Mouse (Mus musculus) left cerebral cortex, adult 9 months (tissue): ENCODE results near the gene Slc2a4.
A peak's percentile ranks its signal among the peaks of the same experiment; 100 is the strongest.
"Not testable (repeated sequence)": the region's sequence is repeated elsewhere in the genome, so short reads cannot be mapped to it uniquely, and the experiment has no call there.

Experiments
- DNase-seq, 2 experiments: peaks; one replicate each; pipeline ENCODE4 v3.0.0; 2022; ENCODE audit warnings: low spot score in 2 of 2

Slc2a4 gene

GRCm38 (mm10) chr11:69939731-69940130, 8.3 kb downstream of the Slc2a4 start:
- DNase-seq = no peak

- no peak for DNase-seq
Observed at GRCm38 (mm10) chr11:69939181-69939580, 8.8 kb downstream of the Slc2a4 start.

GRCm38 (mm10) chr11:69938401-69938979, 9.5 kb downstream of the Slc2a4 start:
- no peak for DNase-seq

- no peak for DNase-seq
Observed at GRCm38 (mm10) chr11:69937834-69938233, 10.2 kb downstream of the Slc2a4 start.

GRCm38 (mm10) chr11:69937385-69937784, 10.6 kb downstream of the Slc2a4 start:
- no peak for DNase-seq

- DNase-seq = no peak
Observed at GRCm38 (mm10) chr11:69936714-69937347, 11.2 kb downstream of the Slc2a4 start.

- DNase-seq = no peak
Observed at GRCm38 (mm10) chr11:69936156-69936555, 11.8 kb downstream of the Slc2a4 start.

DNA sequence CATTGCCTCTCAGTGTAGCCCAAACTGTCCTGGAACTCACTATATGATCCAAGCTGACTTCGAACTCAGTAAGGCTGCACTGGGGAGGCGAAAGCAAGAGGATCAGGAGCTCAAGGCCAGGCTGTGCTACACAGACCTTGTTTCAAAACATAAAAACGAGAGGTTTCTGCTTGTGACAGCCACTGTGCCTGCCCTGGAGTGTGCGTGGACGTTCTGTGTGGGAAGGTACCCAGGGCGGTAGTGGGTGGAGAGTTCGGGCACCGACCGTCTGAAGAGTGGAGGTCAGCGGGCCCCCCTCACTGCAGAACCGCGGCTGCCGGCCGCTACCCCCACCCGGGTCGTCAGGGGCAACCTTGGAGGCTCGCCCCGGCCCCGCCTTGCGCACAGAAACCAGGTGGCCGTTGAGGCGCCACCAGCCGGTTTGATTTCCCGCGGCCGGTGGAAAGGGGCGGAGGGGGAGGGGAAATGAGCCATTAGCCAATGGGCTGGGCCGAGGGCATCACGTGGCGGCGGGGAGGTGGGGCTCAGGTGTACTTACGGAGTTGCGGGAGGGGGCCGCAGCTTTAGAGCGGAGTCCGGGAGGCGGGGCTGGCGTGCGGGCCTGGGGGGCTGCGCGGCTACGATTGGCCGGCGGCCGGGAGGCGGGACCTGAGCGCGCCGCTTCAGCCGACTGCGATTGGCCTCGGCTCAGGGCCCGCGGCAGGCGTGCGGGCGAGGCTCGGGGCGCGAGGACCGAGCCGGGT, 12.7 kb downstream of the Slc2a4 start, which contains the start of gene Ybx2:
Ybx2 (plus strand) TSS at position 660 of the 743 bp plus-strand sequence.
- DNase-seq = peak; percentile 69 to 87

DNA sequence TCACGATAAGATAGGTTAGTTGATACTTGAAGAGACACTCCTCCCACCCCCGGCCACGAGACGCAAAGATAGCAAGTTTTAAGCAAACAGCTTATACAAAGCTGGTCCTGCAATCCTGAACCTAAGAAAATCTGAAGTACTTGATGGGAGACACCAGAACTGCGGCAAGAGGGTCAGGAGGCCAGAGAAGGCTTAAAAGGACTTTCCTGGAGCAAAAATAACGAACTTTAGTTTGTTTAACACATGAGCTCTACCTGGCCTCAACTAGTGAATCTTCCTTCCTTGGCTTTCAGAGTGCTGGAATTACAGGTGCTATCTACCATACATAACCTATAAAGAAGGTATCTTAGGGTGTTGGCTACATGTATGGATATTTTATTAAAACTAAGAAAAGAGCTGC, 13.3 kb downstream of the Slc2a4 start:
- DNase-seq = no peak

DNA sequence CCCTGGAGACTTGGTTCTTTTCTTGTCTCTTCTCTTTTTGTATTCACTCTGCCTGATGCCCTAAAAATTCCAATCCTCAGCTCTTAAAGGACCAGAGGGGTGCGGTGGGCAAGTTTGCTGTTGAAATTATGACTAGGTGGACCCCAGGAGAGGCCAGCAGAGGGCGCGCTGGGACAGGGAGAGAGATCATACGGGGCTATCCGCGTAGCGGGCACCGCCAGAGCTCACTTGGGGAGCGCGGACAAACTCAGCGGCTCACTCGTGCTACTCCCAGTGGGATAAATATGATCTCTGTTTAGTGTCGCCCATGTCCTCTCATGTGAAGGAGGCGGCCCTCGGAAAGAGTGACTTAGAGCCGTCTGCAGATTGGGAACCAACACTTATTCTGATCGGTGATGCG, 13.8 kb downstream of the Slc2a4 start:
- DNase-seq = peak in 1 of 2 experiments; percentile 91

- no peak for DNase-seq
Observed at GRCm38 (mm10) chr11:69933066-69933465, 14.9 kb downstream of the Slc2a4 start.

DNA sequence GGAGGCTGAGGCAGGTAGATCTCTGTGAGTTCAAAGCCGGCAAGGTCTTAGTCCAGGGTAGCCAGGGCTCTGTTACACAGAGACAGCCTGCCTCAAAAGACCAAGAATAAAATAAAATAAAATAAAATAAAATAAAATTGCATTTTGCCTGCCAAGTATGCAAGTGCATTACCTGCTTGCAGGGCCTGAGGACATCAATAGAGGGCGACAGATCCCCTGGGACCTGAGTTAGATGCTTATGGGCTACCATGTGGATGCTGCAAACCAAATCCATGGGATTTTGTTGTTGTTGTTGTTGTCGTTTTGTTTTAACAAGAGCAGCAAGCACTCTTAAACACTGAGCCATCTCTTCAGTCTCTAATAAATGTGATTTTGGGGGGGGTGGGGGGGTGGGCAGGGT, 15.7 kb downstream of the Slc2a4 start:
- DNase-seq = no peak

- no peak for DNase-seq
Observed at GRCm38 (mm10) chr11:69931769-69932168, 16.2 kb downstream of the Slc2a4 start.

DNA sequence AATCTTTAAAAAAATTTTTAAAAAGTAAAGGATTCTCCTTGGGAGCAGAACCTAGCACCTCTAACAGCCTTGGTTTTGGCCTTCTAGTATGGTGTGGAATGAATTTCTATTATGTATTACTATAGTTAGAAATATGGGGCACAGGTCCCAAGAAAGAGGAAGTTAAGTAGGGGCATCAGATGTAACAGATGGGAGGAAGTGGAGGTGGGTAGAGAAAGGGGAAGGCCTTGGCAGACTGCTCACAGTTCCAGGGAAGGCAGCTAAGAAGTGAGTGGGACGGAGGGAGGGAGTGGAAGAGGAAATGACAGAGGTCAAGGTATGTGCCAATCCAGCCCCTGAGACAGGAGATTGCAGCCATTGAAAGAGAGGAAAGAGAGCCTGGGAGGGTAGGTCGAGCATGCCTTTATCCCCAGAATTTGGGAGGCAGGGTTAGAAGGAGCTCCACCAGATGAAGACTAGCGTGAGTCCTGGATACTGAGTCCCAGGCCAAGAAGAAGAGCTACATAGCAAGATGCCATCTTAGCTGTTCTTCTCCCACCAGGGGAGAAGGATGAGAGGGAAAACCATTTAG, 16.9 kb downstream of the Slc2a4 start:
- DNase-seq = no peak

GRCm38 (mm10) chr11:69930176-69930575, 17.8 kb downstream of the Slc2a4 start:
- not testable (repeated sequence) for DNase-seq

- DNase-seq = no peak
Observed at GRCm38 (mm10) chr11:69929712-69930111, 18.3 kb downstream of the Slc2a4 start.

GRCm38 (mm10) chr11:69927501-69927900, 20.5 kb downstream of the Slc2a4 start:
- no peak for DNase-seq

- no peak for DNase-seq
Observed at GRCm38 (mm10) chr11:69922796-69923195, 25.2 kb downstream of the Slc2a4 start.

DNA sequence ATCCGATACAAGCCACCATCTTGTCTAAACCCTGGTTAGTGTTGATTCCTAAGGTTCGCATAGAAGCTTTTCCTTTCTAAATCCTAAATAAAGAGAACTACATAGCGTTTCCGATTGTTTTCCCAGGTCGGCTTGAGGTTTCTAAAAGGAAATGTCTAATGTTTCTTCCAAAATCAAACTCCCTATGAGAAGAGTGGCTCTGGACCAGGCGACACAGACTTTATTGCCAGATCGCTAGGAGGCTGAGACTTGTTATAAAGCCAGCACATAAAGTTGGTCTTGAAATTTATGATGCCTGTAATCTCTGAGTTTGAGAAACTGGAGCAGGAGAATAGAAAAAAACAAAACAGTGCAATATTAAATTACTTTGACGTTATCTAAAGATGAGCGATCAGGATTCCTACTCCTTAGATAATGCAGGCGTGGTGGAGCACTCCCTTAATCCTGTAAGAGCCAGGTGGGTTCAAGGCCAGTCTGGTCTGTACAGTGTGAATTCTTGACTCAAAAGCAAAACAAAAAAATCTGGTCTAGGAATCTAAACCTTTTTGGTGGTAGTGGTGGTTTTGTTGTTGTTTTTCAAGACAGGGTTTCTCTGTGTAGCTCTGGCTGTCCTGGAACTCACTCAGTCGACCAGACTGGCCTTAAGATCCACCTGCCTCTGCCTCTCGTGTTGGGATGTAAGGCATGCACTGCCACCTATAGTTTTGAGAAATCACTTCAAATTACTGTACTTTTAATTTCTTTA, 25.8 kb downstream of the Slc2a4 start:
- no peak for DNase-seq

DNA sequence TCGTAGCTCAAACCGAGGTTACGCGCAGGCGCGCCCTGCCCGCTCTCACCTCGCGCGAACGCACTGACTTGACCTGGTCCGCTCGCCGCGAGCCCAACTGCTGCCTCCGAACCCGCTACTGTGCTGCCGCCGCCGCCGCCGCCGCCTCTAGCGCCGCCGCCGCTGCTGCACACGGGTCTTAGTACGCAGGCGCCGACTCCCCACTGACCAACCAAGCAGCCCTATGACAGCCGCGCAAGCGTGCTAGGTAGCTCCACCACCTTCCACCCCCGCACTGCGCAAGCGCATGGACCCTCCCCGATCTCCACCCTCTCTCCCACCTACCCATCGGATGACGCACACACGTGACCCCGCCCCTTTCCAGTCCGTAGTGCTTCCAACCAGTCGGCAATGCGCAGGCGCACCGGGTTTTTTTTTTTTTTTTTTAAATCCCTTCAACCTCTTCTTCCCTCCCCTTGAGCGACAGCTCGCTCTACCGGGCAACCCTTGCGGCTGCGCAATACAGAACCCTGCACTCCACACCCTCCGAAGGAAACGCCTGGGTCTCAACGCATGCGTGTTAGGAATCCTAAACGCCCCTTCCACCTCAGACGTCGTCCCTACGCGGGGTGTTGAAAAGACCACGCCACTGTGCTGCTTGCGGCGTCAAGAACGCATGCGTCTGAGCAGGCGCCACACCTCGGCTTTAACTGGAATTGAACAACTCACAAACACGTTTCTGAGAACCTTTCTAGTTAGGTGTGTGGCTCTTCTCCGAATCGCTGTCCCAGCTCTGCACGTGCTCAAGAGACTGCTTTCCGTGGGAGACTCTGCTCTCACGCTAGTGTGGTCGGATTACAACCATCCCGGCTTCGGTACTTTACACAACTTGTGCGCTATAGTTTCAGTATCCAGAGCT, 26.6 kb downstream of the Slc2a4 start, which contains the start of gene Eif5a:
Eif5a (minus strand) TSS at position 845 of the 898 bp plus-strand sequence.
- DNase-seq = peak; percentile 100
